Mouse (Mus musculus) adipocyte (in vitro differentiated cells): ENCODE measurements around the gene Ifitm6.
A peak's percentile ranks its signal among the peaks of the same experiment; 100 is the strongest.
"Not testable (repeated sequence)": the region's sequence is repeated elsewhere in the genome, so short reads cannot be mapped to it uniquely, and the experiment has no call there.

Source experiments
- DNase-seq: peaks from one replicate; pipeline ENCODE4 v3.0.0-alpha.2; 2016; ENCODE audit warnings: low spot score

Ifitm6 gene

GRCm38 (mm10) chr7:141017824-141018223 lies at the start of gene Ifitm6:
Gene Ifitm6 (minus strand): TSS chr7:141017924.
- not testable (repeated sequence) for DNase-seq

- no peak for DNase-seq
Observed at GRCm38 (mm10) chr7:141064576-141064975, 46.9 kb upstream of the Ifitm6 start.

- no peak for DNase-seq
Observed at GRCm38 (mm10) chr7:141064175-141064574, 46.5 kb upstream of the Ifitm6 start.

GRCm38 (mm10) chr7:141063353-141063752 lies 45.6 kb upstream of the Ifitm6 start:
- DNase-seq: no peak

- DNase-seq: no peak
Observed at GRCm38 (mm10) chr7:141062525-141062924, 44.8 kb upstream of the Ifitm6 start.

- DNase-seq: no peak
Observed at GRCm38 (mm10) chr7:141061269-141061692, 43.6 kb upstream of the Ifitm6 start.

- DNase-seq: no peak
Observed at GRCm38 (mm10) chr7:141060426-141061242, 42.9 kb upstream of the Ifitm6 start, which contains the start of gene B4galnt4. Gene B4galnt4 (plus strand): TSS chr7:141061104.

- DNase-seq: no peak
Observed at GRCm38 (mm10) chr7:141059929-141060328, 42.2 kb upstream of the Ifitm6 start.

GRCm38 (mm10) chr7:141058601-141059341 lies 41.0 kb upstream of the Ifitm6 start:
- DNase-seq: no peak

- DNase-seq: peak; percentile 15
Observed at GRCm38 (mm10) chr7:141057541-141057940, 39.8 kb upstream of the Ifitm6 start.

- no peak for DNase-seq
Observed at GRCm38 (mm10) chr7:141056976-141057375, 39.3 kb upstream of the Ifitm6 start.

- no peak for DNase-seq
Observed at GRCm38 (mm10) chr7:141055785-141056184, 38.1 kb upstream of the Ifitm6 start.

- DNase-seq: peak; percentile 58
Observed at GRCm38 (mm10) chr7:141052421-141052820, 34.7 kb upstream of the Ifitm6 start.

GRCm38 (mm10) chr7:141052016-141052415 lies 34.3 kb upstream of the Ifitm6 start:
- DNase-seq: peak; percentile 41

- no peak for DNase-seq
Observed at GRCm38 (mm10) chr7:141051060-141051685, 33.4 kb upstream of the Ifitm6 start.

GRCm38 (mm10) chr7:141049326-141049725 lies 31.6 kb upstream of the Ifitm6 start:
- peak; percentile 72 for DNase-seq

- peak; percentile 97 for DNase-seq
Observed at GRCm38 (mm10) chr7:141048226-141049218, 30.8 kb upstream of the Ifitm6 start.

- DNase-seq: peak; percentile 96
Observed at GRCm38 (mm10) chr7:141047581-141048225, 30.0 kb upstream of the Ifitm6 start.

GRCm38 (mm10) chr7:141046931-141047580 lies 29.3 kb upstream of the Ifitm6 start:
- peak; percentile 58 for DNase-seq

GRCm38 (mm10) chr7:141042539-141042938 lies 24.8 kb upstream of the Ifitm6 start:
- no peak for DNase-seq
